Mouse (Mus musculus): ENCODE results near the gene Ldb2. TPM values are rescaled to one million over a fixed set of nuclear protein-coding genes. Genes with fewer than 3 reads are reported as not detected.

Ldb2 gene
- polyA plus RNA-seq (2015; fragmentation: Nextera tagmentation; extraction: Ambion mirVana) = 21.5 and 34.3 TPM in 2 replicates

GRCm38 (mm10) chr5:44799053-44799860 lies at the start of gene Ldb2:
Gene Ldb2, minus strand, starts transcription at chr5:44799680.
- Histone ChIP-seq H3K4me2 (peak within 1 kb of the TSS; percentile 69), H3K9ac (peak within 1 kb of the TSS; percentile 64), H3K4me1 (peaks cover 22% of the 10 kb centered on the region), H3K27ac (no peak within 1 kb of the TSS), H3K9me3 (replicated peaks) (no peaks in the 10 kb centered on the region), H3K36me3 (ENCODE audit: poor library complexity, severe bottlenecking) (no peaks in the 10 kb centered on the region), H3K4me3 (peak within 1 kb of the TSS; percentile 43), H3K27me3 (no peaks in the 10 kb centered on the region)
- ATAC-seq = peak; percentile 94
- 2% methylated on average over 18 of the region's 19 CpGs for WGBS

DNA sequence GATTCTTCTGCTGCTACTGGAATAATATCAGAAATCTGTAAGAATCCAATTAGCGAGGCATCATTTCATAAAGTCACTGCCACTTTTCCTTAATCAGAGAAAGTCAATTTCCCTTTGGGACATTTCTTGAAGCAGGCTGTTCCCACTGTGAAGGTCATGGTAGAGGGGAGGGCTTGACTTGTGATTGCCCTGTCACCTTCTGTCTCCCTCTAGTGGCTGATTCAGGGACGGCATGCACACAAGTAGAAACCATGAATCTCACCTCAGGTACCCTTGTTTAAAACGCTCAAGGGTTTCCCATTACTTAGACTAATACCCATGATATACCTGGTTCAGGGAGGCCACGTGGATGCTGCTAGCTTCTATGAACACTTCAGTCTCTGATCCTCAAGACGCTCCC lies 31.8 kb upstream of the Ldb2 start:
- 61% methylated on average over 5 of the region's 5 CpGs for WGBS
- H3K9me3 ChIP-seq (replicated peaks) = no peaks in the 10 kb centered on the region
- H3K27ac ChIP-seq = no peak overlapping the region
- no peak overlapping the region for H3K9ac ChIP-seq
- no peak for ATAC-seq
- no peak overlapping the region for H3K4me3 ChIP-seq
- no peaks in the 10 kb centered on the region for H3K36me3 ChIP-seq (ENCODE audit: poor library complexity, severe bottlenecking)
- H3K4me2 ChIP-seq = no peak overlapping the region
- no peaks in the 10 kb centered on the region for H3K27me3 ChIP-seq
- no peaks in the 10 kb centered on the region for H3K4me1 ChIP-seq

GRCm38 (mm10) chr5:44815506-44815905 lies 16.0 kb upstream of the Ldb2 start:
- 92% methylated on average over 1 of the region's 1 CpGs for WGBS
- no peak for ATAC-seq
- Histone ChIP-seq H3K4me2 (no peak overlapping the region), H3K27ac (no peak overlapping the region), H3K36me3 (ENCODE audit: poor library complexity, severe bottlenecking) (no peaks in the 10 kb centered on the region), H3K4me3 (no peak overlapping the region), H3K9ac (no peak overlapping the region), H3K9me3 (replicated peaks) (no peaks in the 10 kb centered on the region), H3K4me1 (no peaks in the 10 kb centered on the region), H3K27me3 (no peaks in the 10 kb centered on the region)

- WGBS = 85% methylated on average over 2 of the region's 2 CpGs
- Histone ChIP-seq H3K9ac (no peak overlapping the region), H3K9me3 (replicated peaks) (no peaks in the 10 kb centered on the region), H3K27ac (no peak overlapping the region), H3K4me1 (no peaks in the 10 kb centered on the region), H3K4me2 (no peak overlapping the region), H3K4me3 (no peak overlapping the region), H3K36me3 (ENCODE audit: poor library complexity, severe bottlenecking) (no peaks in the 10 kb centered on the region), H3K27me3 (no peaks in the 10 kb centered on the region)
- ATAC-seq = no peak
Measured at GRCm38 (mm10) chr5:44805960-44806359, 6.5 kb upstream of the Ldb2 start.

DNA sequence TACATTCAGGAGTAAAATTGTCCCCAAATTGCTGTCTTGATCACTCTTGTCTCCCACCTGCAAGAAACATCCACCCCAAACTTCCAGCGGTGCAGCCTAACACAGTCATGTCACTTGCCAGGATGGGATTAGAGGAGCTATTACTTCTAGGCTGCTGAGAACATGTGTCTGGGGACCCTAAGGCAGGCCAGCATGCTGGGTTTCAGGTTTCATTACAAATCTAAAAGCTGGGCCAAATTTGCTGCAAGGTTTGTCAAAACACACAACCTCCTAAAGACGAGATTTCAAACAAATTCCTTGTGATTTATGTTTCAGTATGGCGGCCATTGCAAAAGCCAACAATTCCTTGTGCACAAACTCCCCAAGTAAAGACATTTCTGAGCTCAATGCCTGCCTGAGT lies 1.6 kb upstream of the Ldb2 start:
- 24% methylated on average over 3 of the region's 3 CpGs for WGBS

GRCm38 (mm10) chr5:44799861-44800260 lies 381 bp upstream of the Ldb2 start:
- WGBS = 22% methylated on average over 2 of the region's 2 CpGs
- H3K27ac ChIP-seq = no peak overlapping the region
- peak overlapping the region; percentile 69 for H3K4me2 ChIP-seq
- H3K4me3 ChIP-seq = peak overlapping the region; percentile 43
- peaks cover 22% of the 10 kb centered on the region for H3K4me1 ChIP-seq
- ATAC-seq = peak; percentile 52
- no peaks in the 10 kb centered on the region for H3K9me3 ChIP-seq (replicated peaks)
- H3K36me3 ChIP-seq (ENCODE audit: poor library complexity, severe bottlenecking) = no peaks in the 10 kb centered on the region
- no peaks in the 10 kb centered on the region for H3K27me3 ChIP-seq
- H3K9ac ChIP-seq = no peak overlapping the region

More for the DNA sequence above, 1.6 kb upstream of the Ldb2 start:
- Histone ChIP-seq H3K4me1 (peaks cover 22% of the 10 kb centered on the region), H3K27me3 (no peaks in the 10 kb centered on the region), H3K9me3 (replicated peaks) (no peaks in the 10 kb centered on the region), H3K4me2 (no peak overlapping the region), H3K4me3 (no peak overlapping the region), H3K27ac (no peak overlapping the region), H3K9ac (no peak overlapping the region), H3K36me3 (ENCODE audit: poor library complexity, severe bottlenecking) (no peaks in the 10 kb centered on the region)
- no peak for ATAC-seq

DNA sequence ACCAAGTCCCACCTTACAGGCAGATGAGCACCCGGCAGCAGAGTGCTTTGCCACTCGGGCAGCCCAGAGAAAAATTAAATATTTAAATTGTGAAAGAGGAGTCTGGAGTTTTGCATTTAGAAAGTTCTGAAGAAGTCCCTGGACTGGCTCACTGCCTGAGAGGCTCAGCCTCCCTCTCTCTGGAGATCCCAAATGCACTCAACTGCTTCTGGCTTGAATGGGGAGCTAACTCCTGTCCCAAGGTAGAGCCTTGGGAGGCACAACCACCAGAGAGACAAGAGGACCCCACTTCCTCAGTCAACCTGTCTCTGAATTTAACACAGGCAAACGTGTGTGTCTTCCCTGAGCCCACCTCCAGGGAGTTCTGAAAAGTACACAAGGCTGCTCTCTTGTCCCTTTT lies 987 bp downstream of the Ldb2 start:
- Histone ChIP-seq H3K4me3 (peak overlapping the region; percentile 43), H3K4me1 (peaks cover 22% of the 10 kb centered on the region), H3K4me2 (peak overlapping the region; percentile 69), H3K9me3 (replicated peaks) (no peaks in the 10 kb centered on the region), H3K27me3 (no peaks in the 10 kb centered on the region), H3K9ac (peak overlapping the region; percentile 50), H3K27ac (no peak overlapping the region), H3K36me3 (ENCODE audit: poor library complexity, severe bottlenecking) (no peaks in the 10 kb centered on the region)
- no peak for ATAC-seq
- 7% methylated on average over 3 of the region's 3 CpGs for WGBS

DNA sequence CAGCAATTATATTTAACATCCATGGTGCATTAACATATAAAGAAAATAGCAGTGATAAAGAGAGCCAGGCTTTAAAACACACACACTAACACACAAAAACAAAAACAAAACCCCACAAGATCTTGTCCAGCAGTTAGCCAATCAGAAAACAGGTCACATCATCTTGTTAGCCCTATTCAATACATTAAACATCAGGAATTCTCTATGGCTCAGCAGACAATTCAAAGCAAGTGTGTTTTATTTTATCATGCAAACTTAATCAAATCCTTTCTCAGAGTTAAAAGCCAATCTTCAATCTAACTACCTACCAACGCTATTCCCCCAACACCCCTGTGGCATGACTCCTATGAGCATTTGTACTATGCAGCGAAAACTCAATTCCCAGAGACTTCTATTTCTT lies 1.4 kb downstream of the Ldb2 start:
- Histone ChIP-seq H3K4me1 (peaks cover 22% of the 10 kb centered on the region), H3K4me3 (peak overlapping the region; percentile 43), H3K27ac (no peak overlapping the region), H3K4me2 (peak overlapping the region; percentile 69), H3K36me3 (ENCODE audit: poor library complexity, severe bottlenecking) (no peaks in the 10 kb centered on the region), H3K27me3 (no peaks in the 10 kb centered on the region), H3K9ac (peak overlapping the region; percentile 50; the same call in 1 of the 2 replicates), H3K9me3 (replicated peaks) (no peaks in the 10 kb centered on the region)
- WGBS = 13% methylated on average over 2 of the region's 2 CpGs
- no peak for ATAC-seq

GRCm38 (mm10) chr5:44784591-44784990 lies 14.9 kb downstream of the Ldb2 start:
- no peak overlapping the region for H3K9ac ChIP-seq
- no peak overlapping the region for H3K27ac ChIP-seq
- 81% methylated on average over 3 of the region's 3 CpGs for WGBS
- no peaks in the 10 kb centered on the region for H3K36me3 ChIP-seq (ENCODE audit: poor library complexity, severe bottlenecking)
- H3K9me3 ChIP-seq (replicated peaks) = no peaks in the 10 kb centered on the region
- no peak overlapping the region for H3K4me2 ChIP-seq
- no peak overlapping the region for H3K4me3 ChIP-seq
- ATAC-seq = no peak
- H3K27me3 ChIP-seq = no peaks in the 10 kb centered on the region
- H3K4me1 ChIP-seq = 0 out of 2 replicates have a peak, but pooled peaks cover 3% of the 10 kb centered on the region

GRCm38 (mm10) chr5:44779340-44779739 lies 20.1 kb downstream of the Ldb2 start:
- H3K36me3 ChIP-seq (ENCODE audit: poor library complexity, severe bottlenecking) = no peaks in the 10 kb centered on the region
- WGBS = 92% methylated on average over 4 of the region's 4 CpGs
- H3K27me3 ChIP-seq = no peaks in the 10 kb centered on the region
- H3K9ac ChIP-seq = no peak overlapping the region
- no peak overlapping the region for H3K4me3 ChIP-seq
- no peak overlapping the region for H3K4me2 ChIP-seq
- H3K27ac ChIP-seq = no peak overlapping the region
- 0 out of 2 replicates have a peak, but pooled peaks cover 3% of the 10 kb centered on the region for H3K4me1 ChIP-seq
- no peak for ATAC-seq
- no peaks in the 10 kb centered on the region for H3K9me3 ChIP-seq (replicated peaks)

- no peak overlapping the region for H3K4me3 ChIP-seq
- no peak overlapping the region for H3K4me2 ChIP-seq
- H3K9me3 ChIP-seq (replicated peaks) = no peaks in the 10 kb centered on the region
- 85% methylated on average over 8 of the region's 8 CpGs for WGBS
- H3K27me3 ChIP-seq = no peaks in the 10 kb centered on the region
- H3K36me3 ChIP-seq (ENCODE audit: poor library complexity, severe bottlenecking) = no peaks in the 10 kb centered on the region
- ATAC-seq = no peak
- no peaks in the 10 kb centered on the region for H3K4me1 ChIP-seq
- no peak overlapping the region for H3K9ac ChIP-seq
- H3K27ac ChIP-seq = no peak overlapping the region
Measured at GRCm38 (mm10) chr5:44768472-44768871, 31.0 kb downstream of the Ldb2 start.

- Histone ChIP-seq H3K27ac (no peak overlapping the region), H3K27me3 (no peaks in the 10 kb centered on the region), H3K9ac (no peak overlapping the region), H3K9me3 (replicated peaks) (no peaks in the 10 kb centered on the region), H3K4me2 (no peak overlapping the region), H3K36me3 (ENCODE audit: poor library complexity, severe bottlenecking) (no peaks in the 10 kb centered on the region), H3K4me3 (no peak overlapping the region), H3K4me1 (no peaks in the 10 kb centered on the region)
- 88% methylated on average over 7 of the region's 7 CpGs for WGBS
- ATAC-seq = no peak
Measured at GRCm38 (mm10) chr5:44764911-44765310, 34.6 kb downstream of the Ldb2 start.

GRCm38 (mm10) chr5:44759178-44759577 lies 40.3 kb downstream of the Ldb2 start:
- WGBS = 79% methylated on average over 4 of the region's 4 CpGs
- Histone ChIP-seq H3K27ac (no peak overlapping the region), H3K9me3 (replicated peaks) (no peaks in the 10 kb centered on the region), H3K4me2 (no peak overlapping the region), H3K4me3 (no peak overlapping the region), H3K9ac (no peak overlapping the region), H3K4me1 (no peaks in the 10 kb centered on the region), H3K36me3 (ENCODE audit: poor library complexity, severe bottlenecking) (no peaks in the 10 kb centered on the region), H3K27me3 (no peaks in the 10 kb centered on the region)
- ATAC-seq = no peak

All from forebrain, embryonic 13.5 days (tissue).